Mouse (Mus musculus) c-Kit-negative CD71-positive TER-119-positive erythroid progenitor cells, embryonic 14.5 days (primary cell): ENCODE results near the gene Rragd.
A peak's percentile ranks its signal among the peaks of the same experiment; 100 is the strongest.
"Not testable (repeated sequence)": the region's sequence is repeated elsewhere in the genome, so short reads cannot be mapped to it uniquely, and the experiment has no call there.

ENCODE experiments used
- DNase-seq: peaks from one replicate; pipeline ENCODE4 v3.0.0-alpha.2; 2013; ENCODE audit warnings: low read depth, low spot score

Gene Rragd

DNA sequence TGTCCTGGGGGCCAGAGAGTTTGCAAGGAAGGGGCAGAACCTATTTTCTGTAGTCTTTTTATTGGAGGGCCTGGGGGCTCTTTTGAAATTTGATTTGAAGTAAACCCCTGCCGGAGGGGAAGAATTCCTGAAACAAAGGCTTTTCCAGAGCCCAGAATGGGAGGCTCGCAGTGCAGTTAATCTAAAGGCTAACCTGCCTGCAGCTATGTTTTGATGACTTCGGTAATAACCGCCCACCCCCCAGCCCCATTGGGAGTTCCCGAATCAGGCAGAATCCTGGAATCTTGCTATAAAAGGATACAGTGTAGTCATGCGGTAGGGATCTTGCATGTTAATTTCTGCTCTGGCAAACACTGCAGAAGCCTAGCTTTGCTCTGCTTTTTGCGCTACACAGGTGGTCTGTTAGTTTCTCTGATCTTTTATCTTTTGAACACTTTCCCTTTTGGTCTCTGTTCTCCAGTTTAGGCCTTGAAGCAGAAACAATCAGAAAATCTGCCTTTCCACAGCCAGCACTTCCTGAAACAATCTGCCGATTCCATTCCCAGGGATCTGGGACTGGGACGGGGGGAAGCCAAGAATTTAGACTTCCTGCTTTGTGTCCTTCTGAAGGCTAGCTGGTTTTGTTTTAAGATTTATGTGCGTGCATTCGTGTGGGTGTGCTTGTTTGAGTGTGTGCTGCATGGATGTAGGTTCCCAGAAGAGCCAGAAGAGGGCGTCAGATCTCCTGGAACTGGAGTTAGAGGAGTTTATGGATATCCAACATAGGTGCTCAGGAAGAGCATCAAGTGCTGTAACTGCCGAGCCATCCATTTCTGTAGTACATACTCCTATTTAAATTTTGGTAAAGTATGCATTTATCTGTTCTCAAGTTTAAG is 2.2 kb downstream of the Rragd start:
- DNase-seq = no peak

DNA sequence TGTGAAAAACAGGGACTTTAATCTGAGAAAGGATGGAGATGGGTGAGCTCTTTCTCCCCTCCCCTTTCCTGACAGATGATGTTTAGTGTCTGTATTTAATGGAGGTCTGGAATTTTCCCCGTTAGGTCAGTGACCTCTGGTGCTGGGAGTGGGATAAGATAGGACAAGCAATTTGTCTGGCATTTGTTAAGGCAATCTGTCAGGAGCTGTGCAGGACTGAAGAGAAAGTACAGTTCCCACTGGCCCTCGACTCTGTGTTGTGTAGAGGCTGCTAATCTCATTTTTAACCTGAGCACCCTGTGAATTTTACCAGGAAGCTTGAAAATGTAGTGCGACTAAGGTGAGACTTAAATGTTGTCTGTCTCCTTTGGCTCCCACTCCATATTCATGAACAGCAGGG is 2.8 kb downstream of the Rragd start:
- DNase-seq = no peak

DNA sequence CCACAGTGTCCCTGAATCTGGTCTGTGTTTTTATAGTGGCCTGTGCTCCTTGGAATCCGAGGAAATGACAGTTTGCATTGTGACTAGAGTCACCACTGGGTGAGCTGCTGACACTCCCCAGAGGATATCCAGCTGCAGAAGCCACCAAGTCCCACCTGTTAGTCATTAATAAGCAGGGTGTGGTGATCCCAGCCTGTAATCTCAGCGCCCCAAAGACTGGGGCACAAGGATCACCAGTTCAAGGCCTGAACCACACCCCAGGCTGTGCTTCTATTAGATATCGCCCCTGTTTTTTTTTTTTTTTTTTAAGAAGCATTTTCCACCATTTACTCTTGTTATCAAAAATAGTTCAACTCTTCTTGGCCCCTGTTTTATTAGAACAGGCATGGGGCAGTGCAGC is 4.2 kb downstream of the Rragd start:
- peak; percentile 65 for DNase-seq

DNA sequence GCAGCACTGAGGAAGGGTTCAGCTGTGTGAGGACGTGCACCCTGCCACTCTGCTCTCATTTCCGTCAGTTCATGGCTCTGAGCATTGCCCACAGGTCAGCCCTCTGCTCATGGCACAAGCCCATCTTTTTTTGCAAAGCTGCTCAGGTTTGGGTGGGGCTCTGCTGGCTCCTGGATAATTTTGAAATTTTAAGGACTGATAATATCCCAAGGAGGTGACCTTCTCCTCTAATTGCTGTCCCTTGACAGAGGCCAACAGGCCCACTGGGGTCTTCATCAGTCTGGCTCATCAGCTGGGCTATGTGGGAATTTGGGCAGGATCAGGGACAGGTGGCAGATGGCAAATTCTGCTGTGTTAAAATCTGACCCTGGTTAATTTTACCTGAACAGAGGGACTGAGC is 6.5 kb downstream of the Rragd start:
- no peak for DNase-seq

DNA sequence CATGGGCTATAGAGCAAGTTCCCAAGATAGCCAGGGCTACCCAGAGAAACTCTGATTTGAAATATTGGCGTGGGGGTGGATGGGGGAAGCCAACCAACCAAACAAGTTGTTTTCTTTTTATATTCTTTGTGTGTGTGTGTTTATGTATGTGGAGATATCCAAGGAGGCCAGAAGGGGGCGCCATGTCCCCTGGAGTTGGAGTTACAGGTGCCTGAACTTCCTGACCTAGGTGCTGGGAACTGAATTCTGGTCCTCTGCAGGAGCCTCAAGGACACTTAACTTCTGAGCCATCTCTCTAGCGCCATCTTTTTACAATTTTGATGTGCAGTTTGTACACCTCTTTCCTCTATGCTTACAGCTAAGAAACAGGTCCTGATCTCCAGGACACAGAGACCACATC is 11.3 kb downstream of the Rragd start:
- no peak for DNase-seq

DNA sequence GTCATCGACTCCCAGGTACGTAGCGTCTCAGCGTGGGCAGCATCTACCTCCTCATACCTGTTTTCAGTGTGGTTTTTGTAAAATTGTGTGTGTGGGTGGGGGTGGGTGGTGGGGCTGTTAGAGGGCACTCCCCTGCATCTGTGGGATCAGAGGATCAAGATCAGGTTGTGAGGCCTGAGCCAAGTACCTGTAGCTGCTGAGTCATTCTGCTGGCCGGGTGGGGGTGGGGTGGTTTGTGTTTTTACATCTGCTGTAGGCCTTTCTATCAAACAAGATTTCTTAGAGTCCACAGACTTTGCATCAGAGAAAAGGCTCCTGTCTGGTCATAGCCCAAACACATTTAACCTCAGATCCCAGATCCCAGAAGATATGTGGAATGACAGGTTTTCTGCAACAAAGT is 13.2 kb downstream of the Rragd start:
- DNase-seq = no peak

DNA sequence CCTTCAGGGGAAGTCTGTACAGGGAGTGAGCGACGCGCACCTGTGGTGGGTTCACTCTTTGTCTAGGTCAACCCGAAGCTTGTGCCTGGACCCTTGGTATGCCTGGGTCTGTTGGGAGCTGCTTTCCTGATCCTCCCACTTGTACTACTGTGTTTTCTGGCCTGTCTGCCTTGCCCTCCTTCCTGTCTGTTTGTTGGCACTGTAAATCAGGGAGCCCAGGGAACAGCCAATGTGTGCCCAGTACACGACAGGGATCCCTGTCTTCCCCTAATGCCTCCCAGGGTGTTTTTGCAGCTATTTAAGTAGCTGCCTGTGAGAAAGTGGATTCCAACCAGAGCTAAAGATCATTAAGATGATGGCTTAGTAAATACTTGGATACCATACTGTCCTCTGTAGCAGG is 14.7 kb downstream of the Rragd start:
- DNase-seq = no peak

DNA sequence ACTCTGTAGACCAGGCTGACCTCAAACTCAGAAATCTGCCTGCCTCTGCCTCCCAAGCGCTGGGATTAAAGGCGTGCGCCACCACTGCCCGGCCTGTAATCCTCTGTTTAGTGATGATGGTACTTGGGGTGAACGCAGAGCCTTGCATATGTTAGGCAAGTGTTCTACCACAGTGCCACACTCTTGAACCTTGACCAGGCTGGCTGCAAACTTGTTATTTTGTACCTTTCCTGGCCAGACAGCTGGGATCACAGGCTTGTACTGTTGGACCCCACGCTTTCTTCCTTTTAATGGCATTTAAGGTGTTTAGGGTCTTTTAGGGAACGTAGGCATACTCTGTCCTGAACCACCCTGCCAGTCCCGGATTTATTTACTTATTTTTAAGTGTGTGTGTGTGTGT is 16.2 kb downstream of the Rragd start:
- no peak for DNase-seq

DNA sequence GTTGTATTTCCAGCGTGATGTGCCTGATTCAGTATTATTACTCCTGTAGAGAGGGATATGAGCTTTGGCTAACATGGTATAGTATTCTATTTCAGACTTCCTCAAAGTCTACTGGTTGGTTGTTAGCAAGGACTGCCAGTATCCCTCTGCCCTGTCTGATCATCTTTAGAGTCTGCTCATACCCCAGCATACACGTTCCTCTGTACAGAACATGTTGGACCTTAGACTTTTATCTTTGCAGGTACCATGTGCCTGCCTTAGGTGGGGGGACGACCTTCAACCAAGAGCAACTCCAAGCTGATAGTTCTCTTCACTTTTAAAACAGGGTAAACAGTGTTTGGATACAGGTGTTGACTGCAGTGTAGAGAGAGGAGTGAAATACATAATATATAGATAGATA is 19.2 kb downstream of the Rragd start:
- DNase-seq = no peak

DNA sequence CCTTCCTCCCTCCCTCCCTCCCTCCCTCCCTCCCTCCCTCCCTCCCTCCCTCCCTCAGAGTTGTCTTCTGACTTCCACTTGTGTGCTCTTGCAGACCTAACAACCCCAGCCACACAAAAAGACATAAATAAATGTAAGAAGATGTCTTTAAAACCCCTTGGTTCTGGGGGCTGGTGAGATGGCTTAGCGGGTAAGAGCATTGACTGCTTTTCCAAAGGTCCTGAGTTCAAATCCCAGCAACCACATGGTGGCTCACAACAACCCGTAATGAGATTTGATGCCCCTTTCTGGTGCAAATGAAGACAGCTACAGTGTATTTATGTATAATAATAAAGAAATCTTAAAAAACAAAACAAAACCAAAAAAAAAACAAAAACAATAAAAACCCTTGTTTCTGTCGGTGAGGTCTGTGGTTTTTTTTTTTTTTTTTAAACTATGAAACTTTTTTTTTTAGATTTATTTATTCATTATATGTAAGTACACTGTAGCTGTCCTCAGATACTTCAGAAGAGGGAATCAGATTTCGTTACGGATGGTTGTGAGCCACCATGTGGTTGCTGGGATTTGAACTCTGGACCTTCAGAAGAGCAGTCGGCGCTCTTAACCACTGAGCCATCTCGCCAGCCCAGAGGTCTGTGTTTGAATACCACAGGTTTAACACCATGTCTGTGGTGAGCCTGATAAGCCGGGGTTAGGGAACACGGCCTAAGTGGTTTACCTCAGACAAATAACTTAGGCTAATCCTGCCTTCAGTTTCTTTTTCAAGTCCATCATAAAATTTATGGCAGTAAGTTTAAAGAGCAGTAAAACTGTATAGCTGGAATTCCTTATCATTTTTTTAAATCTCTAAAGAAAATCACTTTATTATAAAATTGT is 23.0 kb downstream of the Rragd start:
- not testable (repeated sequence) for DNase-seq

DNA sequence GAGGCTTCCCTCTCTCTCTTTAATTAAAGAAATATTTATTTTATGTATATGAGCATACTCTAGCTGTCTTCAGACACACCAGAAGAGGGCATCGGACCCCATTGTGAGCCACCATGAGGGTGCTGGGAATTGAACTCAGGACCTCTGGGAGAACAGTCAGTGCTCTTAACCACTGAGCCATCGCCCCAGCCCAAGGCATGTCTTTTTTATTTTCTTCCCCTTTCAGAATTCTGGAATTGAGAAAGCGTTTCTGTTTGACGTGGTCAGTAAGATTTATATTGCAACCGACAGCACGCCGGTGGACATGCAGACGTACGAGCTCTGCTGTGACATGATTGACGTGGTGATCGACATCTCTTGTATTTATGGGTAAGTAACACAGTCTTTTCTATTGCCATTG is 24.0 kb downstream of the Rragd start:
- no peak for DNase-seq

DNA sequence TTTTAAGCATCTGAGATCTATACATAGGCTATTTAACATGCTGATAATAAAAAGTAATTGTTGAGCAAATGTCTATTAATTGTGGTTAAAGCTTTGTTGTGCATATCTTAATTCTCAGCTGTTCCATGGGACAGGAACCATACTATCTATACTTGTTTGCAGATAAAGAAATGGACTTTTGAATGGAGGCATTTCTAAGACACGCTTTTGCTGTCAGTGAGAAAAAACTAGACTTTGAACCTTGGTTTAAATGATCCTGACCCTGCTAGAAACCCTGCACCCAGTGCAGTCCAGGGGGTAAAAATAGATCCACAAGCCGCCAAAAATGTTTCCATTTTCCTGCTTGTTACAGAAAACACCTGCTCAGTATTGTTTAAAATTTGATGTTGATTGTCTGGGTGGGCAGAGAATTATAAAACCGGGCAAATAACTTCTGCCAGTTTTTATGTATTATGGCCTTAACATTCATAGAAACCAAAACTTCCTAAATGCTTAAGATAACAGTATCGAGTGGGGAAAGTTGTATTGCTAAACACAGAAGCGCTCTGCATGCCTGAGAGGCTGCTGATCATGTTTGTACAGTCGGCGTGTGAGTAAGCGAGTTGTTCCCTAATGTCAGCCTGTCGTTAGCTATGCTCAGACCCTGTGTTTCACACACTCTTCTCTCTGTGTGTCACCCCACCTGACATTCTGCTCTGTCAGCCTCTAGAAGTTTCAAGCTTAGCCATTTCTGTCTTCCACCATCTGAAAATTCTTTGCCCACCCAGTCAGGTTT is 24.8 kb downstream of the Rragd start:
- no peak for DNase-seq

DNA sequence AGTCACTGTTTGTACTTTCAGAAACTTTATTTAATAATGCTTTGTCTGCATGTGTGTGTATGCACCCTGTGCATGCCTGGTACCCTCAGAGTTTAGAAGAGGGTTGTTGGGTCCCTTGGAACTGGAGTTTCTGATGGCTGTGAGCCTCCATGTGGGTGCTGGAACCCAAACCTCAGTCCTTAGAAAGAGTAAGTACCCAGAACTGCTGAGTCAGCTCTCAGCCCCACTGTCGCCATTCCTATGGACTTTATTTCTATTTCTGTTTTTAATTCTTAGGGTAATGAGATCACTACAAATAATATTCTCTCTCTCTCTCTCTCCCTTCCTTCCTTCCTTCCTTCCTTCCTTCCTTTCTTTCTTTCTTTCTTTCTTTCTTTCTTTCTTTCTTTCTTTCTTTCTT is 27.2 kb downstream of the Rragd start:
- DNase-seq = no peak

DNA sequence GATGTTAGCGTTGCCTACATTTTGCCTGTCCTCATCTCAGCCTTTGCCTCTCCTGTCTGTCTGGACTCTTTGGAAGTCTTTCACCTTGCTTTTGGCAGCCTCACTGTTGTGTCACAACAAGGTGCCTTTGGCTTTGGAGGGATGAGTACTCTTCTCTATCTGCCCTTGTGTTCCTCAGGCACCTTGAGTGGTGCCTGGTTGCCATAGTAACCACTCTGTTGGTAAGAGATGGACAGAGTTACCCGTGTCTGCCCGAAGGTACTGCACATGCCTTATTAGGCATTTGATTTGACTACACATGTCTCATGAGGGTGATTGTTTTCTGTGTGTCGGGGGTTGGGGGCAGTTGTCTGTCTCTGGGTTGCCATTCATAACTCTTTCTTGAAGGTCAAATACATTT is 29.6 kb downstream of the Rragd start:
- DNase-seq = no peak

DNA sequence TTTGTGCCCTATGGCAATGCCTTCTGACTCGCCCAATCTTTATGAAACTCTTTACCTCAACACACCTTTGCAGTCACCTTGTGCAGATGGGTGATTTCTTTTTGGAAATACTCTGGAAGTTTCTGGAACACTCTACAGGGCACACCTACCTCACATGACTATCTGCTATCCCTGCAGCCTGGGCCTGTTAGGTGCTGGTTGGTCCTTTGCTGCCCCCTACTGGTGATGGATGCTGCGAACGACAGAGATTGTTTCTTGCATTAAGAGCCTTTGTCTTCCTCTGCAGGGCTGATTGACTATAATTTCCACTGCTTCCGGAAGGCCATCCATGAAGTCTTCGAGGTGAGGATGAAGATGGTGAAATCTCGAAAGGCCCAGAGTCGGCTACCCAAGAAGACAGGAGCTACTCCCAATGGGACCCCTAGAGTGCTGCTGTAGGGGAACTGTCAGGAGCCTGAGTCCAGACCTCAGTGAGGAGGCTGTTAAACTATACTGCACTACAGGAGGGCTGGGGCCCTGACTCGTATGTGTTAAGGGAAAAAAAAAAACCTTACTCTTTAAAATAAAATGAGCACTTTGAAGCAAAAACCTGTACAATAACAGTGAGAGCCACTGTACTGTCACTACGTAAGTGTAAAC is 35.6 kb downstream of the Rragd start:
- peak; percentile 81 for DNase-seq

DNA sequence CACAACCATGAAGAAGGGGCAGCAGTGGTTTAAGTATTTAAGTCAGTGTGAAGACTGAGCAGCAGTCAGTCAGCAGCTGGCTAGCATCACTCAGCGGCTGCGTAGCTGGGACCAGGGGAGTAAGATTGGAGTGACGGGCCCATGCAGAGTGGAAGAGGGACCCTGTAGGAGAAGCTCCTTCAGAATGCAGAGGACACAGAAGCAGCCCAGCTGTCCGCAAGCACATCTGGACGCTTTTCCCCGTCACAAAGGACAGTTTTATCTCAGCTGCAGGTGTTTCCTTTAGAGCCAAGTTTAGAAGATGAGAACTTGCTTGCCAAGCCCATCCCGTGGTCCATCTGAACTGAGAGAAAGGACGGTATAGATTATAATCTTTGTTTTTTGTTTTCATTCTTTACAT is 41.6 kb downstream of the Rragd start:
- no peak for DNase-seq

DNA sequence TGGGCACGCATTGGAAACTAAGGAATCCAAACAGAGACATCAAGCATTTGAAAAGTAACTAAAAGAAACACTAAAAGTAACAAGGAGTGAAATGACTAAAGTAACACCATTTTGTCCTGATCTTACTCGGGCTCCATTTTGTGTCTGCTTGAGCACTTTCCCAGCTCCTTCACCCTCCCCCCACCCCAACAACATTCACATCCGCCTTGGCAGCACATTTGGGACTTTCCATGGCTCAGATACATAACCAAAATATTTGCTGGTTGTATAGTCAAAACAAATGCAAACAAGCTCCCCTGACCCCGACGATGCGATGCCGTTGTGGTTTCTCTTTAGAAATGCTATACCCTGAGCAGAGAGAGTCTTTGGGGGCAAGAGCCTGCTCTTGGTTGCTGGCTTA is 46.3 kb downstream of the Rragd start:
- no peak for DNase-seq

DNA sequence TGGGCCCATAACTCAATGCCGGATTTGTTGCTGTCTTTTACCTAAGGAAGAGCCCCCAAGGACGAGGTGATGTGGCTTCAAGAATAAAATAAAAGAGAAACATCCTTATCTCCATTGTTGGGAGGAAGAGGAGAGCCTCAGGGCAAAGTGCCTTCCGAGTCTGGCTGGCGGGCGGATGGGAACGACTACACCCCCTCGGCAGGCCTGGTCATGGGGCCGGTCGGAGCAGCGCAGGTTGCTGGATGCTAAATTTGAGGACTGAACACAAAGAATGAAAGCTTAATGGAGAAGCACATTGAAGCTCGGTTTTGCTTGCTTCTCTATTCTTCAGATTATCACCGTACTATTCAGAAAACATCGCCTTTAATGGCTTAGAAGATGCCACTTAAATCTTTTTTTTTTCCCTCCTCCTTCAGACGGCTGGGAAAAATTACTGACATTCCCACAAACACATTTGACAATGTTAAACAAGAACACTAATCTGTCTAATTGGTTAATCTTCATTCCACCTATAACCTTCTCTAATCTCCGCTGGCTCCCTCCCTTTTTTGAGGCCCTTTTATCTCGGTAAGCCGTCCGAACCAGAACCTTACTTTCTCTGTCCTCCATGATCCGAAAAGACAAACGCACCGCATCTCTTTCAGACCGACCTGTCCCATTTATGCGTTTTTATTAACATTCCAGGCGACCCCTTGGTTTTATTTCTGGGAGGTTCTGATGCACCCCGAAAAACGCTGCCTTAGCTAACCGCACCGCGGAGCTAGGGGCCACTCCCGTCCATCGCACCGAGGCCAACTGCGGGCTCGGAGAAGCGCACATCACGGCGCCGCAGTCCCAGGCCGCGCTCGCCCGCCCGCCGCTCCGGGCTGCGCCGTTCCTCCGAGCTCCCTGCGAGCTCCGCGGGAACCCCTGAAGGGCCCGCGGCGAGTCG is 47.7 kb downstream of the Rragd start:
- DNase-seq = no peak

DNA sequence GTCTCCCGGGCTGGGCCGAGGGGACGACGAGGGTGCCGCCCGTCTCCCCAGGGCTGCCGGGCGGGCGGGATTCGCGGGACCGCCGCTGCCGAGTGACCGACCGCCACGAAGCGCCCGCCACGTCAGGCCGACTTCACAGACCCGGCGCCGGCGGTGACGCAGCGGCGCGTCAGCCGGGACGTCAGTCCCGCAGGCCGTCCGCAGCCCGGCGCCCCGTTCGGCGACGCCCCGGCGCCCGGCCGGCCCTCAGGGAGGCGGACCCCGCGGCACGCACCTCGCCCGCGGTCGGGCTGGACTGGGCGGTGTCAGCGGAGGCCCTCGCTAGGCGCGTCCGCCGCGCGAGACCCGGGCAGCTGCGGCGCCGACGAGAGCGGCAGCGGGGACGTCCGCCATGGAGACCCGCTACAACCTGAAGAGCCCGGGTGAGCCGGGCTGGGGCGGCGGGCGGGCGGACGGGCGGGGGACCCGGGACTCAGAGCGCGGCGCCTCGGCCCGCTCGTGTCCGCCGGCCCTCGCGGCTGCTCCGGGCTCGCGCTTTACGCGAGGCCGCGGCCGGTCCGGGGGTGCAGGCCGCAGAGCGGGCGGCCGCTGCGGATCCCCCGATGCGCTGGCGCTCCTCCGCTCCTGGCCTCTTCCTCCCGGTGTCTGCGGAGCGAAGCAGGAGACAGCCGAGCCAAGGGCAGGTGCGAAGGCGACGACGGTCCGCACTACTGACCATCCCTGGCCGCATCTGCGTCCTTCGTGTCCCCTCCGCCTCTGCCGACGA is 48.5 kb downstream of the Rragd start, which contains the start of gene Ube2j1:
Gene Ube2j1 (plus strand): TSS at position 222 of the 766 bp plus-strand sequence.
- DNase-seq = peak; percentile 73

DNA sequence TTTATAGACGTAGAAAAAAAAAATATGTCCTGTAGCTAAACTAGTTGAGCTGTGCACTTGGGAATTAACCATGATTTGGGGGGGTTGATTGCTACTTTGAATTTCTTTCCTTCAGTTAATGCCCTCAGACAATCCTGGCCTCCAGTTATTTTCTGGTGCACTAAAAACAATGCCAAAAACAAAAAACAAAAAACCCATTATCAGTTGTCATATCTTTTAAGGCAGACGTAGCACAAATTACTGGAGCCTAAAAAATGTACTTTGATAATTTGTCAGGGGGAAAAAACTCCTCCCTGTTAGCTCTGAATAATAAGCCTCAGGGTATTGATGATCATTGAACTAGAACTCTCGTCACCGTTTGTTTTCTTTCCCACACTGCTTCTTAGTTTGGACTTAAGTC is 49.2 kb downstream of the Rragd start:
- DNase-seq = no peak
